Mouse (Mus musculus): ENCODE results near the gene Rap1gap. TPM values are rescaled to one million over a fixed set of nuclear protein-coding genes. Genes with fewer than 3 reads are reported as not detected.

Rap1gap gene
- total RNA-seq, 2 experiments from 2014 or later = 5.3 to 5.6 TPM

- no peak for DNase-seq
Observed at GRCm38 (mm10) chr4:137692107-137692902, 27.8 kb downstream of the Rap1gap start.

GRCm38 (mm10) chr4:137695300-137695699, 30.8 kb downstream of the Rap1gap start:
- no peak for DNase-seq

GRCm38 (mm10) chr4:137695900-137696299, 31.4 kb downstream of the Rap1gap start:
- no peak for DNase-seq

- no peak for DNase-seq
Observed at GRCm38 (mm10) chr4:137697156-137697885, 32.8 kb downstream of the Rap1gap start.

- DNase-seq = no peak
Observed at GRCm38 (mm10) chr4:137698076-137698985, 33.8 kb downstream of the Rap1gap start.

- DNase-seq = no peak
Observed at GRCm38 (mm10) chr4:137699264-137700211, 35.0 kb downstream of the Rap1gap start.

GRCm38 (mm10) chr4:137700960-137701359, 36.4 kb downstream of the Rap1gap start:
- no peak for DNase-seq

GRCm38 (mm10) chr4:137703077-137703476, 38.6 kb downstream of the Rap1gap start:
- DNase-seq = no peak

- DNase-seq = no peak
Observed at GRCm38 (mm10) chr4:137704561-137704960, 40.0 kb downstream of the Rap1gap start.

GRCm38 (mm10) chr4:137705379-137705778, 40.9 kb downstream of the Rap1gap start:
- no peak for DNase-seq

GRCm38 (mm10) chr4:137706510-137706909, 42.0 kb downstream of the Rap1gap start:
- no peak for DNase-seq

GRCm38 (mm10) chr4:137707216-137707990, 42.9 kb downstream of the Rap1gap start:
- DNase-seq = peak; percentile 92

GRCm38 (mm10) chr4:137712963-137713362, 48.4 kb downstream of the Rap1gap start:
- DNase-seq = no peak

- no peak for DNase-seq
Observed at GRCm38 (mm10) chr4:137714020-137714624, 49.6 kb downstream of the Rap1gap start.

- no peak for DNase-seq
Observed at GRCm38 (mm10) chr4:137717005-137717404, 52.5 kb downstream of the Rap1gap start.

GRCm38 (mm10) chr4:137717671-137718070, 53.1 kb downstream of the Rap1gap start:
- no peak for DNase-seq

GRCm38 (mm10) chr4:137719378-137720077, 55.0 kb downstream of the Rap1gap start:
- DNase-seq = no peak

- DNase-seq = no peak
Observed at GRCm38 (mm10) chr4:137721563-137721962, 57.0 kb downstream of the Rap1gap start.

- no peak for DNase-seq
Observed at GRCm38 (mm10) chr4:137722230-137722629, 57.7 kb downstream of the Rap1gap start.
